Mouse (Mus musculus) MEL (cell line): ENCODE results near the gene Pax1.

ENCODE experiments used
- CTCF ChIP-seq, 3 experiments: IDR thresholded peaks in 2 of 3; conservative IDR thresholded peaks in 1 of 3; 2 replicates each; pipeline ENCODE4 v1.5.1; 2011 to 2012; ENCODE audit warnings: low read length in 3 of 3, low read depth in 2 of 3, mild to moderate bottlenecking in 2 of 3, improper control_type of control experiment in 1 of 3, inconsistent platforms in 1 of 3, mixed read lengths in 1 of 3, moderate library complexity in 1 of 3; ENCODE audit not compliant: control insufficient read depth in 1 of 3, insufficient read depth in 1 of 3, poor library complexity in 1 of 3, severe bottlenecking in 1 of 3
- POLR2A ChIP-seq, 2 experiments: IDR thresholded peaks; 2 replicates each; pipeline ENCODE4 v1.6.1; 2011 to 2012; ENCODE audit warnings: low read length in 2 of 2, mild to moderate bottlenecking in 2 of 2, control low read depth in 1 of 2, improper control_type of control experiment in 1 of 2, low read depth in 1 of 2, moderate library complexity in 1 of 2; ENCODE audit not compliant: control insufficient read depth in 1 of 2, insufficient read depth in 1 of 2, poor library complexity in 1 of 2
- TAL1 ChIP-seq: IDR thresholded peaks from 2 replicates; pipeline ENCODE4 v1.6.1; 2012; ENCODE audit warnings: mild to moderate bottlenecking, inconsistent platforms, low read length, moderate library complexity, mixed read lengths

DNA sequence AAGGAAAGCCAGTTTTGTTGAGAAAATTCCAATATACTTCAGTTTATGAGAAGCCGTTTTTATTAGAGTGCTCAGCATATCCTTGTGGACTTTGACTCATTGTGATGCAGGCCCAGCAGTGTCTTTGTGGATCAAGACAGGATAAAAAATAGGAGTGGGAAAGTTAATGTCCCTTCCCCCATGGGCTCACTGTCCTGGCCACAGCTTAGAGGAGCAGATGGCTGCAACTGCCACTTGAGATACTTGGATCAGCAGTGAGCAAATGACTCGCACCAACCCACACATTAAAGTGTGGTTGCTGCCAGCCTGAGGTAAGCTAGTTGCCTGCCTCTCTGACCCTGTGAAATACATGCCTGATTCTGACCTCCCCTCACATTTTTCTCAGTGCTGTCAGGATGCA lies 29.0 kb upstream of the Pax1 start:
- TF ChIP-seq TAL1 (no peak), CTCF (IDR thresholded peaks at IDR 0.05 in 2 of 3, conservative IDR thresholded peaks at IDR 0.05 in 1 of 3; ENCODE audit: control insufficient read depth in 1 of 3, insufficient read depth in 1 of 3, low read depth in 2 of 3, low read length in 3 of 3, poor library complexity in 1 of 3, severe bottlenecking in 1 of 3) (no peak), POLR2A (IDR thresholded peaks at IDR 0.05; ENCODE audit: control insufficient read depth in 1 of 2, insufficient read depth in 1 of 2, low read depth in 1 of 2, low read length in 2 of 2, poor library complexity in 1 of 2) (no peak)
